Mouse (Mus musculus): Measurements from ENCODE around the gene Coq8a.

DNA sequence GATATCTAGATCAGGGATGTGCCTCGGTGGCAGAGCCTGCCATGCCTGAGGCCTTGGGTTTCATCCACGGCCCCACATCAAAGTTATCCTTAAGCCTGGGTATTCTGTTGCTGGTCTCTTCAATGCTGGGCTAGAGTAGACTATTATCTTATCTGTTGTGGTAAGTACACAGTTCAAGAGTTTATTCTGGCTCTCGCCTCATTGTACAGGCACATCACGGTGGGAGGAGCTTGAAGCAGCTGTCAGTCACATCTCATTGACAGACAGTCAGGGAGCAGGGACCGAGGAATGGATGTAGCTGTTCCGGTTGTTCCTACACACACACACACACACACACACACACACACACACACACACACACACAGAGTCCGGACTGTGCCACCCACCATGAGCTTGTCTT, 48.5 kb upstream of the Coq8a start:
- no peak for TF ChIP-seq CTCF (IDR thresholded peaks at IDR 0.05; ENCODE audit: low read depth, low read length)
- TF ChIP-seq POLR2A (IDR thresholded peaks at IDR 0.05; ENCODE audit: borderline replicate concordance, low read depth, low read length), result no peak
